Mouse (Mus musculus): ENCODE results near the gene Sp110.
"Not testable (repeated sequence)": the region's sequence is repeated elsewhere in the genome, so short reads cannot be mapped to it uniquely, and the experiment has no call there.

Sp110 gene

DNA sequence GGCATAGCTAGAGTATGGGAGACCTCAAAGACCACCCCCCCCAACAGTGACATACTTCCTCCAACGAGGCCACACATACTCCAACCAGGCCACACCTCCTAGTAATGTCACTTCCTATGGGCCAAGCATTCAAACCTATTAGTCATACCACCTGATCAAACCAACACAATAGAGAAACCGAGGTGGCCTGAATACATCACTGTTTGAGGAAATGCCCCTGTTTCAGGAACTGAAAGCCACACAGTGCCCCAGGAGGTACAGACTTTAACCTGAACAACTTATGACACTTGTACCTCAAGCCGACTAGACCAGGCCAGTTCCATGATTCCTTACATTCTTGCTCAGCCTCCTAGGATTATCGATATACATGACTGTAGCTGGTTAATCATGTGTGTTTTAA lies 54.8 kb downstream of the Sp110 start:
- not testable (repeated sequence) for DNase-seq

DNA sequence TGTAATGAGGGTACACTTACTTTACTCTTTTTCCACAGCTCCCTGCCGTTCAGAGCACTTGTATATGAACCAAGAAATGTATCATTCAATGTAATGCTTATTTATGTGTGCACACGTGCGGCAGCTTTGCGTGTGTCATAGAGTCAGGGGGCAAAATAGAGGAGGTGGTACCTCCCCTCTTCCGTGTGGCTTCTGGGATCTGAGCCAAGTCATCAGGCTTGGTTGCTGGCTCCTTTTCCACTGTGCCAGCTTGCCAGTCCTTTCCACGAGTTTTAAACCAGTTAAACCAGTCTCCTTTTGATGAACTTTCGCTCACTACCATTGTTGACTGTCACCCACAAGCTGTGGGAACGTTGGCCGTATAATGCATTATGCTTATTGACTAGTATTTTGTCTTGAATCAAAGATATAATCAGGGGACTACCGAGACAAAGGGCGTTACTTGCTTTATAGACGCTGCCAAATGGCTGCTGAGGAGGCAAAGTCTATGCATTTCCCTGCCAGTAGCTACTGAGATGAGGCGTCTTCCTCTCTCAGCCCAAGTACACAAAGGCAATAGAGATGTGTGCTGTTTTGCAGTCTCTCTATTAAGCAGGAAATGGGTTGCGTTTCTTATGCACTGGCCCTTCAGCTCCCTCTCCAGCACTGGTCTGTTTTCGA lies 70.0 kb downstream of the Sp110 start:
- DNase-seq = not testable (repeated sequence)
